Mouse (Mus musculus) ES-Bruce4 (cell line): Measurements from ENCODE around the gene Nt5c1b.

Experiments
- CTCF ChIP-seq: IDR thresholded peaks from one replicate; pipeline ENCODE4 v1.8.1; 2011; ENCODE audit warnings: low read depth, low read length
- EP300 ChIP-seq: IDR thresholded peaks from 2 replicates; pipeline ENCODE4 v1.6.1; 2011; ENCODE audit warnings: low read depth, low read length; ENCODE audit not compliant: insufficient read depth
- POLR2A ChIP-seq: IDR thresholded peaks from one replicate; pipeline ENCODE4 v1.8.1; 2011; ENCODE audit warnings: low read length; ENCODE audit not compliant: insufficient read depth

DNA sequence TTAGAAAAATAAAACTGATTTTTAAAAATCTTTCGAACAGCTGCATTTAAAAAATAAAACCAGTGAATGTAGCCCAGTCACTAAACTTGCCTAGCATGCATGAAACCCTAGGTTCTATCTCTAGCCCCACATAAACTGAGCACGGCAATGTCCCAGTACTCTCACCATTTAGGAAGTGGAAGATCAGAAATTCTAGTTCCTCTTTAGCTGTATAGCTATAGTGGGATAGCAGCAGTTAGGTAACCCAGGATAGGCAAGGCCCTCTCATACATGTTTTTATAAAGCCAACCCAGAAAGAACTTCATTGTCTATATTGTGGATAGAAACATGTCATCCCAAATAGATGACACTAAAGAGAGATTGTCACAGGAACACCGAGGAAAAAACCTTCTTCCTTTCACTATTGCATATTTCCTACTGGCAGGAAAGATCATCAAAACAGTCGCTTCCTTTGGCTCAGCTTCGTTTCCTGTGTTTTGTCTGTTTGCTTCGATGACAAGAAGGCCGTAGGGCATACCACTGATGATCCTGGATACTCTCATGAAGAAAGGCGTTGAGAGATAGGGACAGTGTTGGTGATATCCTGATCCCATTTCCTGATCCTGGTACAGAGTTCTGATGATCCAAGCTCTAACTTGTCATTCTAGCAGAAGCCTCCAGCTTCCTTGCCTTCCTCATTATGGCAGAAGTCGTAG is 32.8 kb downstream of the Nt5c1b start:
- TF ChIP-seq POLR2A (no peak), CTCF (no peak), EP300 (no peak)
